15 mouse cellular contexts compared by ENCODE assay signal in genomic region chr2:65232756-65233535, GRCm38 (mm10). TPM values are rescaled to one million over a fixed set of nuclear protein-coding genes. Genes with fewer than 3 reads are reported as not detected.
DNase-seq lines count a peak whose midpoint lies in the region; TF ChIP-seq lines count a peak whose summit lies in the region.
"Had no signal": no experiment of that assay in that cellular context is flagged by ENCODE, and none has a peak within 500 bp of the region (broad histone marks: within the 10 kb centered on the region; RNA-seq: fewer than 3 reads in every experiment).

No protein-coding gene starts in this region.

- intact Hi-C loops in heart, postnatal 14 days (cut with DNase I) = no loop called here

- TF ChIP-seq CTCF in cerebellum, adult 2 months (IDR thresholded peaks at IDR 0.05; ENCODE audit: borderline replicate concordance, insufficient read depth, low read depth, low read length) = no peak

- no peaks in the 10 kb centered on the region for H3K4me1 ChIP-seq in cerebellum, adult 2 months (ENCODE audit: control insufficient read depth, insufficient read depth, low read length)

- no peaks in the 10 kb centered on the region for H3K27me3 ChIP-seq in cerebellum, adult 2 months (ENCODE audit: control insufficient read depth, insufficient read depth, low read length)

- TF ChIP-seq POLR2A in cerebellum, adult 2 months (IDR thresholded peaks at IDR 0.05; ENCODE audit: borderline replicate concordance, insufficient read depth, low read length) = no peak

- H3K27ac ChIP-seq in cerebellum, adult 2 months (ENCODE audit: insufficient read depth, low read length) = no peak overlapping the region
- H3K27ac ChIP-seq: heart, embryonic 10.5 days; limb, embryonic 10.5 days; midbrain, embryonic 10.5 days; neural tube, embryonic 15.5 days had no signal

- H3K4me3 ChIP-seq in cerebellum, adult 2 months (replicated peaks; ENCODE audit: insufficient read depth, low read depth, low read length) = no peak overlapping the region
- H3K4me3 ChIP-seq: heart, embryonic 10.5 days; limb, embryonic 10.5 days; midbrain, embryonic 10.5 days; neural tube, embryonic 15.5 days had no signal

- peak; percentile 49 for DNase-seq in heart, adult 11 months
- no peak for DNase-seq in heart, postnatal 14 days
- peak; percentile 45 for DNase-seq in urinary bladder, postnatal 14 days (ENCODE audit: low spot score)
- no peak for DNase-seq in urinary bladder, adult 2 months (ENCODE audit: low spot score)
- peak; percentile 44 for DNase-seq in kidney, postnatal 10 days
- no peak for DNase-seq in frontal cortex, postnatal 14 days (ENCODE audit: low spot score in 2 of 2)
- DNase-seq in cerebellum, adult 2 months = no peak
- no peak for DNase-seq in ovary, postnatal 10 days (ENCODE audit: low spot score)
- DNase-seq: cerebellum, adult 11-12 months; heart, postnatal 4 days; spleen, adult 18-20 months had no signal

- WGBS in cerebellum, adult 2 months = 91% methylated on average over 15 of the region's 15 CpGs

RNA-seq across cellular contexts. Expression of gene Cobll1, which starts 6.3 kb away (rescaled TPM):
- total RNA-seq in heart, postnatal 14 days (2021) = 10 to 100 TPM; 51.3 to 53.6 TPM
- polyA plus RNA-seq in urinary bladder, adult 2 months (2012; rRNA removed) = 19.0 and 20.9 TPM in 2 replicates
- 10.7 and 11.0 TPM in 2 replicates for polyA plus RNA-seq in cerebellum, adult 2 months (2012; rRNA removed)

Comparison
In these comparisons a context has a peak if more than half of its experiments do, and no peak if none do; other contexts are left out.
1. DNase-seq: peak in heart, adult 11 months (single experiment), urinary bladder, postnatal 14 days (single experiment) and kidney, postnatal 10 days (single experiment); none in heart, postnatal 14 days (0 of 2), urinary bladder, adult 2 months (single experiment), frontal cortex, postnatal 14 days (0 of 2), cerebellum, adult 2 months (0 of 2) and ovary, postnatal 10 days (single experiment).